Mouse (Mus musculus) neural tube, embryonic 12.5 days (tissue): ENCODE data around the gene Sall1. TPM values are rescaled to one million over a fixed set of nuclear protein-coding genes. Genes with fewer than 3 reads are reported as not detected.
A peak's percentile ranks its signal among the peaks of the same experiment; 100 is the strongest.

Source experiments
- ATAC-seq: fragments of 200-750 bp; cut with Nextera tagmentation; 2 replicates; pipeline ENCODE4 v1.8.0; 2017; ENCODE audit warnings: low read depth, mild to moderate bottlenecking, moderate TSS enrichment, moderate library complexity; ENCODE audit not compliant: low FRiP score
- H3K27ac ChIP-seq: fragments of 300-500 bp; sonication (generic); 2 replicates; pipeline ENCODE4 v1.5.1; 2016
- H3K27me3 ChIP-seq: fragments of 300-500 bp; sonication (generic); replicated peaks from 2 replicates; pipeline ENCODE4 v1.6.1; 2016; ENCODE audit warnings: mild to moderate bottlenecking
- H3K36me3 ChIP-seq: fragments of 300-500 bp; sonication (generic); 2 replicates; pipeline ENCODE4 v1.6.1; 2016; ENCODE audit warnings: mild to moderate bottlenecking
- H3K4me1 ChIP-seq: fragments of 300-500 bp; sonication (generic); 2 replicates; pipeline ENCODE4 v1.6.1; 2016
- H3K4me2 ChIP-seq: fragments of 300-500 bp; sonication (generic); replicated peaks from 2 replicates; pipeline ENCODE4 v1.6.1; 2016; ENCODE audit warnings: mild to moderate bottlenecking
- H3K4me3 ChIP-seq: fragments of 300-500 bp; sonication (generic); 2 replicates; pipeline ENCODE4 v1.5.1; 2016
- H3K9ac ChIP-seq: fragments of 300-500 bp; sonication (generic); 2 replicates; pipeline ENCODE4 v1.6.1; 2016; ENCODE audit warnings: mild to moderate bottlenecking
- H3K9me3 ChIP-seq: fragments of 300-500 bp; sonication (generic); 2 replicates; pipeline ENCODE4 v1.6.1; 2016; ENCODE audit warnings: mild to moderate bottlenecking
- WGBS: fragments of 180-500 bp; shearing (Covaris S2); methylation state at CpG from one replicate; pipeline ENCODE4 v1.1.7; 2016; 5-methylcytosine and 5-hydroxymethylcytosine counted together
- polyA plus RNA-seq: library from polyadenylated mRNA; unstranded; fragments of >200 nt; fragmentation: Nextera tagmentation; extraction: Ambion mirVana; gene quantifications from 2 replicates; pipeline ENCODE4 v1.2.1, GENCODE M21; 2016

Gene Sall1
- polyA plus RNA-seq, 1 experiment from 2014 or later: 26.0 TPM

- Histone ChIP-seq H3K4me1 (peaks cover 41% of the 10 kb centered on the region), H3K4me3 (peak overlapping the region; percentile 83), H3K9me3 (no peaks in the 10 kb centered on the region), H3K27ac (peak overlapping the region; percentile 79), H3K27me3 (0 out of 2 replicates have a peak, but pooled peaks cover 7% of the 10 kb centered on the region), H3K36me3 (no peaks in the 10 kb centered on the region), H3K4me2 (peak overlapping the region; percentile 81), H3K9ac (peak overlapping the region; percentile 98)
- no peak for ATAC-seq
- WGBS: under 1% methylated on average over 17 of the region's 17 CpGs
Observed at GRCm38 (mm10) chr8:89045726-89046125, 1.8 kb upstream of the Sall1 start.

GRCm38 (mm10) chr8:89045218-89045601 is 1.2 kb upstream of the Sall1 start:
- ATAC-seq: no peak
- H3K9me3 ChIP-seq: no peaks in the 10 kb centered on the region
- H3K4me1 ChIP-seq: peaks cover 41% of the 10 kb centered on the region
- peak overlapping the region; percentile 81 for H3K4me2 ChIP-seq
- peak overlapping the region; percentile 98 for H3K9ac ChIP-seq
- H3K4me3 ChIP-seq: peak overlapping the region; percentile 83
- WGBS: under 1% methylated on average over 30 of the region's 30 CpGs
- H3K36me3 ChIP-seq: no peaks in the 10 kb centered on the region
- 0 out of 2 replicates have a peak, but pooled peaks cover 7% of the 10 kb centered on the region for H3K27me3 ChIP-seq
- peak overlapping the region; percentile 79 for H3K27ac ChIP-seq

GRCm38 (mm10) chr8:89044511-89045217 is 702 bp upstream of the Sall1 start:
- 0 out of 2 replicates have a peak, but pooled peaks cover 7% of the 10 kb centered on the region for H3K27me3 ChIP-seq
- WGBS: under 1% methylated on average over 31 of the region's 31 CpGs
- H3K4me1 ChIP-seq: peaks cover 41% of the 10 kb centered on the region
- peak overlapping the region; percentile 79 for H3K27ac ChIP-seq
- ATAC-seq: no peak
- H3K36me3 ChIP-seq: no peaks in the 10 kb centered on the region
- peak overlapping the region; percentile 83 for H3K4me3 ChIP-seq
- H3K9me3 ChIP-seq: no peaks in the 10 kb centered on the region
- H3K4me2 ChIP-seq: peak overlapping the region; percentile 81
- peak overlapping the region; percentile 98 for H3K9ac ChIP-seq

GRCm38 (mm10) chr8:89043371-89043841 is 556 bp downstream of the Sall1 start:
- WGBS: under 1% methylated on average over 32 of the region's 32 CpGs
- Histone ChIP-seq H3K27ac (peak overlapping the region; percentile 98), H3K4me2 (peak overlapping the region; percentile 81), H3K36me3 (no peaks in the 10 kb centered on the region), H3K9me3 (no peaks in the 10 kb centered on the region), H3K27me3 (0 out of 2 replicates have a peak, but pooled peaks cover 7% of the 10 kb centered on the region), H3K4me1 (peaks cover 38% of the 10 kb centered on the region), H3K4me3 (peak overlapping the region; percentile 83), H3K9ac (peak overlapping the region; percentile 98)
- ATAC-seq: peak; percentile 76

GRCm38 (mm10) chr8:89042560-89043370 is 1.2 kb downstream of the Sall1 start:
- WGBS: under 1% methylated on average over 79 of the region's 80 CpGs
- peak overlapping the region; percentile 98 for H3K27ac ChIP-seq
- H3K9me3 ChIP-seq: no peaks in the 10 kb centered on the region
- H3K36me3 ChIP-seq: no peaks in the 10 kb centered on the region
- H3K27me3 ChIP-seq: 0 out of 2 replicates have a peak, but pooled peaks cover 7% of the 10 kb centered on the region
- H3K9ac ChIP-seq: peak overlapping the region; percentile 98
- ATAC-seq: peak; percentile 73
- H3K4me3 ChIP-seq: peak overlapping the region; percentile 83
- H3K4me2 ChIP-seq: peak overlapping the region; percentile 81
- H3K4me1 ChIP-seq: peaks cover 34% of the 10 kb centered on the region

- ATAC-seq: no peak
- under 1% methylated on average over 35 of the region's 35 CpGs for WGBS
- Histone ChIP-seq H3K27ac (peak overlapping the region; percentile 98), H3K27me3 (0 out of 2 replicates have a peak, but pooled peaks cover 7% of the 10 kb centered on the region), H3K9ac (peak overlapping the region; percentile 98), H3K36me3 (no peaks in the 10 kb centered on the region), H3K4me2 (peak overlapping the region; percentile 81), H3K4me3 (peak overlapping the region; percentile 83), H3K9me3 (no peaks in the 10 kb centered on the region), H3K4me1 (peaks cover 28% of the 10 kb centered on the region)
Observed at GRCm38 (mm10) chr8:89042118-89042460, 1.9 kb downstream of the Sall1 start.

- H3K9me3 ChIP-seq: no peaks in the 10 kb centered on the region
- 0 out of 2 replicates have a peak, but pooled peaks cover 4% of the 10 kb centered on the region for H3K27me3 ChIP-seq
- no peaks in the 10 kb centered on the region for H3K36me3 ChIP-seq
- H3K27ac ChIP-seq: peak overlapping the region; percentile 98
- H3K4me2 ChIP-seq: peak overlapping the region; percentile 81
- peak overlapping the region; percentile 83 for H3K4me3 ChIP-seq
- ATAC-seq: no peak
- peak overlapping the region; percentile 98 for H3K9ac ChIP-seq
- H3K4me1 ChIP-seq: peaks cover 23% of the 10 kb centered on the region
- WGBS: under 1% methylated on average over 55 of the region's 55 CpGs
Observed at GRCm38 (mm10) chr8:89041421-89042117, 2.4 kb downstream of the Sall1 start.

- H3K4me1 ChIP-seq: peaks cover 16% of the 10 kb centered on the region
Observed at GRCm38 (mm10) chr8:89040751-89041420, 3.1 kb downstream of the Sall1 start.

GRCm38 (mm10) chr8:89039890-89040289 is 4.1 kb downstream of the Sall1 start:
- no peaks in the 10 kb centered on the region for H3K36me3 ChIP-seq
- H3K4me3 ChIP-seq: peak overlapping the region; percentile 83
- H3K27me3 ChIP-seq: 0 out of 2 replicates have a peak, but pooled peaks cover 4% of the 10 kb centered on the region
- ATAC-seq: no peak
- H3K9me3 ChIP-seq: no peaks in the 10 kb centered on the region
- WGBS: 7% methylated on average over 6 of the region's 6 CpGs
- H3K9ac ChIP-seq: peak overlapping the region; percentile 98
- peak overlapping the region; percentile 81 for H3K4me2 ChIP-seq
- H3K27ac ChIP-seq: peak overlapping the region; percentile 6; the same call in 1 of the 2 replicates
- H3K4me1 ChIP-seq: peaks cover 11% of the 10 kb centered on the region

More at GRCm38 (mm10) chr8:89040751-89041420, 3.1 kb downstream of the Sall1 start:
- 0 out of 2 replicates have a peak, but pooled peaks cover 4% of the 10 kb centered on the region for H3K27me3 ChIP-seq
- peak overlapping the region; percentile 98 for H3K27ac ChIP-seq
- H3K36me3 ChIP-seq: no peaks in the 10 kb centered on the region
- no peak for ATAC-seq
- H3K9me3 ChIP-seq: no peaks in the 10 kb centered on the region
- H3K4me3 ChIP-seq: peak overlapping the region; percentile 83
- WGBS: under 1% methylated on average over 40 of the region's 40 CpGs
- H3K9ac ChIP-seq: peak overlapping the region; percentile 98
- H3K4me2 ChIP-seq: peak overlapping the region; percentile 81

- WGBS: 23% methylated on average over 4 of the region's 4 CpGs
- Histone ChIP-seq H3K9ac (peak overlapping the region; percentile 98), H3K4me3 (peak overlapping the region; percentile 31), H3K36me3 (no peaks in the 10 kb centered on the region), H3K4me2 (peak overlapping the region; percentile 81), H3K9me3 (no peaks in the 10 kb centered on the region), H3K4me1 (peaks cover 17% of the 10 kb centered on the region), H3K27ac (no peak overlapping the region), H3K27me3 (0 out of 2 replicates have a peak, but pooled peaks cover 2% of the 10 kb centered on the region)
- ATAC-seq: no peak
Observed at GRCm38 (mm10) chr8:89038920-89039319, 5.0 kb downstream of the Sall1 start.
